8 mouse cellular contexts compared by ENCODE assay signal in genomic region chr1:191905637-191906533, GRCm38 (mm10). TPM values are rescaled to one million over a fixed set of nuclear protein-coding genes. Genes with fewer than 3 reads are reported as not detected.
DNase-seq lines count a peak whose midpoint lies in the region; ATAC-seq and TF ChIP-seq lines count a peak whose summit lies in the region.

No protein-coding gene starts in this region.

- WGBS in embryonic facial prominence, embryonic 10.5 days: 3% methylated on average over 55 of the region's 58 CpGs
- 5% methylated on average over 38 of the region's 58 CpGs for WGBS in hindbrain, embryonic 15.5 days
- 4% methylated on average over 55 of the region's 58 CpGs for WGBS in liver, embryonic 12.5 days (ENCODE audit: insufficient replicate concordance)

- peaks cover 10% of the 10 kb centered on the region; the same call in 1 of the 2 replicates for H3K36me3 ChIP-seq in ES-Bruce4 (ENCODE audit: control insufficient read depth, insufficient read depth, low read length, poor library complexity, severe bottlenecking)
- H3K36me3 ChIP-seq in embryonic facial prominence, embryonic 10.5 days (replicated peaks): peaks cover 23% of the 10 kb centered on the region
- peaks cover 9% of the 10 kb centered on the region for H3K36me3 ChIP-seq in hindbrain, embryonic 15.5 days
- H3K36me3 ChIP-seq in liver, embryonic 12.5 days: peaks cover 27% of the 10 kb centered on the region

- no peak overlapping the region for H3K27ac ChIP-seq in ES-Bruce4 (ENCODE audit: insufficient read depth, low read length)
- H3K27ac ChIP-seq in embryonic facial prominence, embryonic 10.5 days (replicated peaks): peak overlapping the region; percentile 90
- peak overlapping the region; percentile 67; the same call in 1 of the 2 replicates for H3K27ac ChIP-seq in hindbrain, embryonic 15.5 days (replicated peaks)
- H3K27ac ChIP-seq in liver, embryonic 12.5 days: peak overlapping the region; percentile 95

- peak overlapping the region; percentile 71 for H3K4me3 ChIP-seq in ES-Bruce4 (ENCODE audit: low read depth, low read length)
- peak overlapping the region; percentile 84 for H3K4me3 ChIP-seq in embryonic facial prominence, embryonic 10.5 days
- H3K4me3 ChIP-seq in hindbrain, embryonic 15.5 days: peak overlapping the region; percentile 85
- H3K4me3 ChIP-seq in liver, embryonic 12.5 days: peak overlapping the region; percentile 87

- ATAC-seq in hindbrain, embryonic 15.5 days (ENCODE audit: low FRiP score, low read depth): peak; percentile 70
- peak; percentile 67 for ATAC-seq in liver, embryonic 12.5 days
- ATAC-seq in monocyte, adult 5-6 weeks (replicated peaks; ENCODE audit: insufficient number of reproducible peaks, low FRiP score, low TSS enrichment, poor library complexity, severe bottlenecking): 0 out of 2 replicates have a peak, but pooled peaks have one; percentile 19

- peak; percentile 30 to 53 for DNase-seq in gastrocnemius, adult 8-10 months (ENCODE audit: low spot score in 2 of 2)
- no peak for DNase-seq in gastrocnemius, postnatal 10 days
- DNase-seq in embryonic facial prominence, embryonic 10.5 days (ENCODE audit: low spot score): no peak
- no peak for DNase-seq in layer of hippocampus, adult 9-10 months (ENCODE audit: low spot score)

- H3K4me1 ChIP-seq in ES-Bruce4 (ENCODE audit: control insufficient read depth, insufficient read depth, low read length): no peaks in the 10 kb centered on the region
- peaks cover 34% of the 10 kb centered on the region for H3K4me1 ChIP-seq in embryonic facial prominence, embryonic 10.5 days
- H3K4me1 ChIP-seq in hindbrain, embryonic 15.5 days (replicated peaks): peaks cover 40% of the 10 kb centered on the region
- peaks cover 50% of the 10 kb centered on the region for H3K4me1 ChIP-seq in liver, embryonic 12.5 days

- TF ChIP-seq POLR2A in ES-Bruce4 (IDR thresholded peaks at IDR 0.05; ENCODE audit: insufficient read depth, low read length): no peak

- H3K27me3 ChIP-seq in ES-Bruce4 (ENCODE audit: control insufficient read depth, insufficient read depth, low read length, poor library complexity, severe bottlenecking): no peaks in the 10 kb centered on the region
- peaks cover 17% of the 10 kb centered on the region for H3K27me3 ChIP-seq in embryonic facial prominence, embryonic 10.5 days (replicated peaks; ENCODE audit: low read depth, poor library complexity, severe bottlenecking)
- H3K27me3 ChIP-seq in hindbrain, embryonic 15.5 days: no peaks in the 10 kb centered on the region
- H3K27me3 ChIP-seq in liver, embryonic 12.5 days (replicated peaks): peaks cover 13% of the 10 kb centered on the region; the same call in 1 of the 2 replicates

- TF ChIP-seq CTCF in ES-Bruce4 (IDR thresholded peaks at IDR 0.05; ENCODE audit: low read depth, low read length): no peak

- peak overlapping the region; percentile 91 for H3K4me2 ChIP-seq in hindbrain, embryonic 15.5 days
- peak overlapping the region; percentile 98 for H3K4me2 ChIP-seq in liver, embryonic 12.5 days

- no peak for TF ChIP-seq EP300 in ES-Bruce4 (IDR thresholded peaks at IDR 0.05; ENCODE audit: insufficient read depth, low read depth, low read length)

- H3K9ac ChIP-seq in ES-Bruce4 (ENCODE audit: low read depth, poor library complexity, severe bottlenecking): peak overlapping the region; percentile 45
- peak overlapping the region; percentile 75 for H3K9ac ChIP-seq in hindbrain, embryonic 15.5 days
- peak overlapping the region; percentile 86 for H3K9ac ChIP-seq in liver, embryonic 12.5 days

- no peaks in the 10 kb centered on the region for H3K9me3 ChIP-seq in ES-Bruce4 (replicated peaks; ENCODE audit: control insufficient read depth, insufficient read depth, low read length, poor library complexity, severe bottlenecking)
- no peaks in the 10 kb centered on the region for H3K9me3 ChIP-seq in embryonic facial prominence, embryonic 10.5 days
- H3K9me3 ChIP-seq in hindbrain, embryonic 15.5 days: no peaks in the 10 kb centered on the region
- H3K9me3 ChIP-seq in liver, embryonic 12.5 days (replicated peaks): no peaks in the 10 kb centered on the region

RNA-seq across cellular contexts. Expression of gene Slc30a1, which starts 0.7 kb away (rescaled TPM):
- total RNA-seq in gastrocnemius, adult 8-10 months (2022): 1 to 10 TPM; 5.4 to 8.7 (median 7.3) TPM
- 1 to 10 TPM; 7.5 to 8.9 TPM for total RNA-seq in gastrocnemius, postnatal 10 days (2021)
- polyA plus RNA-seq in ES-Bruce4 (2011; ENCODE audit: insufficient read depth, insufficient read length, low read depth, missing spikeins): 9.5 and 10.1 TPM in 2 replicates
- 1.5 and 1.8 TPM in 2 replicates for polyA plus RNA-seq in embryonic facial prominence, embryonic 10.5 days (2016; fragmentation: Nextera tagmentation; extraction: Ambion mirVana)
- 4.2 and 4.5 TPM in 2 replicates for polyA plus RNA-seq in hindbrain, embryonic 15.5 days (2015; fragmentation: Nextera tagmentation; extraction: Ambion mirVana)
- 6.0 and 7.2 TPM in 2 replicates for polyA plus RNA-seq in liver, embryonic 12.5 days (2016; fragmentation: Nextera tagmentation; extraction: Ambion mirVana)
- total RNA-seq in monocyte, adult 5-6 weeks (2017): 14.7 to 23.0 TPM (median 22.0 TPM) in 3 replicates

Comparison
In these comparisons a context has a peak if more than half of its experiments do, and no peak if none do; other contexts are left out.
1. DNase-seq: peak in gastrocnemius, adult 8-10 months (2 of 2); none in gastrocnemius, postnatal 10 days (single experiment), embryonic facial prominence, embryonic 10.5 days (single experiment) and layer of hippocampus, adult 9-10 months (single experiment).
2. ATAC-seq: peak in every context shown above with its lines; median percentile 70 in hindbrain, embryonic 15.5 days; 67 in liver, embryonic 12.5 days; 19 in monocyte, adult 5-6 weeks.
3. Peak in every context shown above with its lines, with median percentiles within 50 percentile points of each other: H3K4me3 ChIP-seq and H3K9ac ChIP-seq.